Mouse (Mus musculus): ENCODE results near the gene Morc1.

Morc1 gene

DNA sequence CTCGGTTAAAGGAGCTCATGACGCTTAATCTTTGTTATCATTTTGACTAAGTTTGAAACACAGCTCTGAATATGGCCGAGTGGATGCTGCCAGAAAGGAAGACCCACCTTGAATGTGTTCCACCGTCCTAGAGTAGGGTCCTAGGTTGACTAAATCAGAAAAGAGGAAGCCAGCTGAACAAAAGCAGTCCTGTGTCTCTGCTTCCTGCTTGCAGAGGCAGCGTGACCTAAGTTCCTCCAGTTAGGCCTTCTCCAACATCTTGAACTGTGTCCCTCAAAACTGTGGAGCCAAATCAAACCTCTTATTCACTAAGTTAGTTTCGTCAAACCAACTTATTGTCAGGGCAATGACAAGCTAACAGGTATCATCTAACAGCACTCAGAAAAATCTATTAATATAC is 201.3 kb downstream of the Morc1 start:
- DNase-seq = no peak

GRCm38 (mm10) chr16:48646246-48646645 is 215.2 kb downstream of the Morc1 start:
- no peak for DNase-seq

- no peak for DNase-seq
Observed at GRCm38 (mm10) chr16:48671696-48672095, 240.7 kb downstream of the Morc1 start.

DNA sequence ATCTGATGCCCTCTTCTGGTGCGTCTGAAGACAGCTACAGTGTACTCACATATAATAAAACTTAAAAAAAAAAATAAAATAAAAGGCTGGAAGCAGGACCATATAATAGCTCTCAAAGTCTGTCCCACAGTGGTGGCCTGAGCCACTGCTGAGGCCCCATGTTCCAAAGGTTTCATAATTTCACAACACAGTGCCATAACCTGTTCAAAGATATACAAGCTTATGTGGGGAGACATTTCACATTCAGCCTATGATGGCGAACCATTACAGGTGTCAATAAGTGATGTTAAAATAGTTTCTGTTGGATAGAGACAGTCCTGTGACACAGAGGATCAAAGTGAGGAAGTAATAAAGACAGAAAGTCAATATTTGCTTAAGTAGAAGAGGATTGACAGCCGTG is 241.6 kb downstream of the Morc1 start:
- no peak for DNase-seq

DNA sequence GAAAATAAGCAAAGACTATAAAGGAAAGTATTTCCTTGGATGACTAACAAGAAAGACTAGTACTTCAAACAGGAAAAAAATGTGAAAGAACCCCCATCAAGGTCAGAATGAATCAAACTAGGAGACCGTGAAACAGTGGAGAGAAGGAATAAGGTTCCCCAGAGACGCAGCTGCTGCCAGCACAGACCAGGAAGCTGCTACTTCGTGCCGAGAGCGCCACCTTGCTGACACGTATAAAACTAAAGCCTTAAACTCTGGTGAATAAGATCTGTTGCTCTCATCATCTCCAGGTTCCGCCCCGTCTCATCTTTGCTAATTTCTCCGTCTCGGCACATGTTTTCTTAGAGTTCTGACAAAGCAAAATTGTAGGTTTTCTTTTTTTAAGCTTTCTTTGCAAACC is 244.6 kb downstream of the Morc1 start:
- peak; percentile 85 for DNase-seq

DNA sequence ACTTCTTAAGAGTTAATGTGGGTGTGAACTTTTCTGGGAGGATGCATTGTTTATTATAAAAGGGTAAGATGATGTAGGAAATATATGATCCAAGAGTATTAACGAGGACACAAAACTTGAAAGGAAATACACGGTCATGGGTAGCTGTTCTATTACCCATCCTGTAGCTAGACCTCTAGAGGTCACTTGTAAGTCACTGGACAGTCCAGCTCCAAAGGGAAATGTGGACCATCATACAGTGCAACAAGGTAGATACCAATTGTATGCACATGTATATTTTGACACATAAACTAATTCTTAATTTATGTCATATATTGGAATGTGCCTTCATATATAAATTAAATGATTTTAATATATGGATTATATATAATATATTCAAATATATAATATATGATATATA is 245.2 kb downstream of the Morc1 start:
- no peak for DNase-seq

- DNase-seq = no peak
Observed at GRCm38 (mm10) chr16:48677381-48677780, 246.3 kb downstream of the Morc1 start.

GRCm38 (mm10) chr16:48678029-48678428 is 247.0 kb downstream of the Morc1 start:
- DNase-seq = no peak

Data from retina, postnatal 1 day (tissue).